Mouse (Mus musculus): Measurements from ENCODE around the gene Mfap5.
"Not testable (repeated sequence)": the region's sequence is repeated elsewhere in the genome, so short reads cannot be mapped to it uniquely, and the experiment has no call there.

Mfap5 gene

GRCm38 (mm10) chr6:122560427-122560826 is 54.8 kb downstream of the Mfap5 start:
- peak; percentile 54 to 73 for DNase-seq (ENCODE audit: low spot score in 2 of 2)

GRCm38 (mm10) chr6:122561005-122561404 is 55.4 kb downstream of the Mfap5 start:
- no peak for DNase-seq (ENCODE audit: low spot score in 2 of 2)

- DNase-seq (ENCODE audit: low spot score in 2 of 2), result peak; percentile 45 to 74
Observed at GRCm38 (mm10) chr6:122562463-122562862, 56.8 kb downstream of the Mfap5 start.

GRCm38 (mm10) chr6:122565070-122565784 is 59.6 kb downstream of the Mfap5 start:
- no peak for DNase-seq (ENCODE audit: low spot score in 2 of 2)

GRCm38 (mm10) chr6:122569113-122569512 is 63.5 kb downstream of the Mfap5 start:
- DNase-seq (ENCODE audit: low spot score in 2 of 2), result no peak

GRCm38 (mm10) chr6:122569762-122570161 is 64.1 kb downstream of the Mfap5 start:
- no peak for DNase-seq (ENCODE audit: low spot score in 2 of 2)

- DNase-seq (ENCODE audit: low spot score in 2 of 2), result no peak
Observed at GRCm38 (mm10) chr6:122570695-122571616, 65.3 kb downstream of the Mfap5 start.

- no peak for DNase-seq (ENCODE audit: low spot score in 2 of 2)
Observed at GRCm38 (mm10) chr6:122571617-122571959, 65.9 kb downstream of the Mfap5 start.

GRCm38 (mm10) chr6:122575037-122575436 is 69.4 kb downstream of the Mfap5 start:
- not testable (repeated sequence) for DNase-seq (ENCODE audit: low spot score in 2 of 2)

GRCm38 (mm10) chr6:122577030-122577429 is 71.4 kb downstream of the Mfap5 start:
- DNase-seq (ENCODE audit: low spot score in 2 of 2), result no peak
